Mouse (Mus musculus) frontal cortex, postnatal 25 days (tissue): ENCODE measurements around the gene Rin3.
"Not testable (repeated sequence)": the region's sequence is repeated elsewhere in the genome, so short reads cannot be mapped to it uniquely, and the experiment has no call there.

ENCODE experiments used
- DNase-seq, 2 experiments: peaks; one replicate each; pipeline ENCODE4 v3.0.0; 2022; ENCODE audit warnings: low spot score in 2 of 2

Gene Rin3

GRCm38 (mm10) chr12:102282763-102283482, at the start of gene Rin3:
Gene Rin3, plus strand, starts transcription at chr12:102283048.
- DNase-seq = no peak

GRCm38 (mm10) chr12:102235551-102235950, 47.3 kb upstream of the Rin3 start:
- no peak for DNase-seq

- no peak for DNase-seq
Measured at GRCm38 (mm10) chr12:102236317-102236716, 46.5 kb upstream of the Rin3 start.

- DNase-seq = no peak
Measured at GRCm38 (mm10) chr12:102242076-102242722, 40.6 kb upstream of the Rin3 start.

GRCm38 (mm10) chr12:102243915-102244314, 38.9 kb upstream of the Rin3 start:
- DNase-seq = no peak

- no peak for DNase-seq
Measured at GRCm38 (mm10) chr12:102246226-102246625, 36.6 kb upstream of the Rin3 start.

- DNase-seq = no peak
Measured at GRCm38 (mm10) chr12:102248104-102248503, 34.7 kb upstream of the Rin3 start.

GRCm38 (mm10) chr12:102250316-102250715, 32.5 kb upstream of the Rin3 start:
- DNase-seq = no peak

GRCm38 (mm10) chr12:102251070-102251469, 31.8 kb upstream of the Rin3 start:
- no peak for DNase-seq

GRCm38 (mm10) chr12:102251985-102252384, 30.9 kb upstream of the Rin3 start:
- no peak for DNase-seq

GRCm38 (mm10) chr12:102252525-102252924, 30.3 kb upstream of the Rin3 start:
- no peak for DNase-seq

- DNase-seq = no peak
Measured at GRCm38 (mm10) chr12:102255012-102255411, 27.8 kb upstream of the Rin3 start.

- DNase-seq = no peak
Measured at GRCm38 (mm10) chr12:102258522-102259112, 24.2 kb upstream of the Rin3 start.

GRCm38 (mm10) chr12:102261933-102262396, 20.9 kb upstream of the Rin3 start:
- DNase-seq = no peak

GRCm38 (mm10) chr12:102262809-102263208, 20.0 kb upstream of the Rin3 start:
- DNase-seq = no peak

GRCm38 (mm10) chr12:102263249-102263648, 19.6 kb upstream of the Rin3 start:
- DNase-seq = no peak

GRCm38 (mm10) chr12:102266433-102266832, 16.4 kb upstream of the Rin3 start:
- no peak for DNase-seq

GRCm38 (mm10) chr12:102269144-102269543, 13.7 kb upstream of the Rin3 start:
- no peak for DNase-seq

- no peak for DNase-seq
Measured at GRCm38 (mm10) chr12:102270776-102271405, 12.0 kb upstream of the Rin3 start.

GRCm38 (mm10) chr12:102271447-102271846, 11.4 kb upstream of the Rin3 start:
- DNase-seq = no peak

GRCm38 (mm10) chr12:102275833-102276443, 6.9 kb upstream of the Rin3 start:
- DNase-seq = no peak

GRCm38 (mm10) chr12:102280290-102280689, 2.6 kb upstream of the Rin3 start:
- DNase-seq = not testable (repeated sequence)
